Mouse (Mus musculus) heart, postnatal 25 days (tissue): ENCODE results near the gene Napsa. TPM values are rescaled to one million over a fixed set of nuclear protein-coding genes. Genes with fewer than 3 reads are reported as not detected.

Source experiments
- DNase-seq: peaks from one replicate; pipeline ENCODE4 v3.0.0; 2022; ENCODE audit warnings: low spot score
- intact Hi-C: fragments of 180-260 bp; cut with DNase I; formaldehyde crosslinking; loops from one replicate; pipeline ENCODE4 v1.15.1; 2025
- total RNA-seq, 2 experiments: library from RNA; stranded (reverse); gene quantifications; 2 replicates each; pipeline ENCODE4 v1.2.3; 2021

The Napsa gene
- total RNA-seq, 2 experiments from 2014 or later, result 0.31 to 0.64 TPM

DNA sequence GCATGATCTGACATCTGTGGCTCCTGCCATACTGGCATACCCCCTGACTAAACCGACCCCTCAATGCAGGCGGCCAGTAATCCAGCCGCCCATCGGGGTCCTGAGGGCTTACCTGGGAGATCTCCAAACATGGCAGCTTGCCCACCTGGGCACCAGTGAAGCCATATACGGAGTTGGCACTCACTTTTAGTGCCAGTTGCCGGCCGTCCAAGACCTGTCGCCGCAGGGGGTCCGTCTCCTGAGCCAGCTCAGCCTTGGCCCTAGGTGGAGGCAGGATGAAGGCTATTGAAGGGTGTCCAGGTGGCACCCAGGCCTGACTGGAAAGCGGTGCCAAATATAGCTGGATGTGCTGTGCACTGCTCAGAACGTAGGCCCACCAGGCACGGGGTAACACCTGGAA, 34.7 kb upstream of the Napsa start:
- no peak for DNase-seq
- intact Hi-C loops, result no loop called here

DNA sequence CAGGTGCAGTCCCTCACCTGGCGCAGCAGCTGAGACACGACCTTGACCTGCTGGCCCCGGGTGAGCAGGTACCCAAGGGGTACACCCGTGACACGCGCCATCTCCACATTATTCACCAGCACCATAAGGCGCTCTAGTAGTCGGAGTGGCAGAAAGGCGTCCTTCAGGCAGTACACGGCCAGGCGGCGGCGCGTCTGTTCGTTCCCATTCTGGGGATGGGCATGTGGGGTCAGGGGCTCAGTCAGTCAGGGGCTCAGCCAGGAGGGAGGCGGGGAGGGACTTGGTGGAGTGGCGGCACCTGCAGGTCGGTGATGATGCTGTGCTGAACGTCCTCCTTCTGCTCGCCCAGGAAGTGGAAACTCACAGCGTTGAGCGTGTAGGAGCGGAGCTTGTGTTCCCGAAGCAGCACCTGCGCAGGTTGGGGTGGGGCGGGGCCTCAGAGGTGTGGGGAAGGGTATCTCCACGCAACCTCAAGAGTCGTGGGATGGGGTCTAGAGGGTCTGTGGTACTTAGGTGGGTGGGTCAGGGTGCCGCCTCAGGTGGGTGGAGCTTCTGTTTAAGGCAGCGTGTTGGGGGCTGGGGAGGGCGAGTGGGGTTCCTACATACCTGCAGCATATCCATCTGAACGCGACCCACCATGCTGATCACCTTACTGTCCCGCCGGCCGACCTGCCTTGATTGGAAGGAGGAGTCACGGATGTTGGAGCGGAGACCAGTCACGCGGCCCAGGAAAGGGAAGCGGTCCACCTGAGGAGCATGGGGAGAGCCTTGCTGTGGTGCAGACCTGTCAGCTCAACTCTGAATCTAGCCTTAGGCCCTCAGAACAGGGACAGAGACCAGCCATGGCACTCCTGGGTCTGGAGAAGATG, 33.2 kb upstream of the Napsa start:
- DNase-seq, result no peak
- intact Hi-C loops, result no loop called here

DNA sequence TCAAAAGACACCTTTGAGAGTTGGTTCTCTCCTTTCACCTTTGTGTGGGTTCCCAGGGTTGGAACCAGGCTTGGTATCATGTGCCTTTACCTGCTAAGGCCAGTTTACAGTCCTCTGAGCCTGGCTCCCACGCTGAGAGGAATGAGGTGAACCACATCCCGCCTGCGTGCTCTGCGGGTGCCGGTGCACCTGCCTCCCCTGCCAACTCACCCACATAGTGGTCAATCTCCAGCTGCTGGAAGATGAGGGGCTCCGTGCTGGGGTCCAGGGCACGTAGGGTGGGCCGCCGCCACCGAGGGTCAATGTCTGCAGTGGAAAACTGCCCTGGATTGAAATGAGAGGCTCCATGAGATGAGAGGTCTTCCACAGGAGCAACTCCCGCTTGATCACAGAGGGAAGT, 29.6 kb upstream of the Napsa start:
- DNase-seq, result no peak
- intact Hi-C loops, result no loop called here

DNA sequence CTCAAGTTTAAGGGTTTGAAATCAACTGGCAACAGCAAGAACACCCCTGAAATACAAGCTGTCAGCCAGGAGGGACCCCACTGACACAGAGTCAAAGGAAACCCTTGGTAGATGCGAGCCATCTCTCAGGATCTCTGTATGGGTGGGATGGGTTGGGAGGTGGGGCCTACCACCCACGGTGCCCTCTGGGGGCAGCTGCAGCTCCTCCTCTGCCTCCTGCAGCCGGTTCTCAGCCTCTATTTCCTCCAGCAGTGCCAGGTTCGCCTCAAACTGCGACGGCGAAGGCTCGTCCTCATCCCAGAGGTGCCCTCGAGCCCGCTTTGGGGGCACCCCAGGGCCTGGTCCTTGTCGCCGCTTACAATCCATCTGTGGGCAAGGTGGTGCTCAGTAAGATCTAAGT, 29.1 kb upstream of the Napsa start:
- DNase-seq, result no peak
- intact Hi-C loops, result no loop called here

GRCm38 (mm10) chr7:44546274-44546673, 25.9 kb upstream of the Napsa start:
- intact Hi-C loops, result no loop called here
- DNase-seq, result no peak

GRCm38 (mm10) chr7:44547041-44547440, 25.1 kb upstream of the Napsa start:
- DNase-seq, result no peak
- intact Hi-C loops, result no loop called here

DNA sequence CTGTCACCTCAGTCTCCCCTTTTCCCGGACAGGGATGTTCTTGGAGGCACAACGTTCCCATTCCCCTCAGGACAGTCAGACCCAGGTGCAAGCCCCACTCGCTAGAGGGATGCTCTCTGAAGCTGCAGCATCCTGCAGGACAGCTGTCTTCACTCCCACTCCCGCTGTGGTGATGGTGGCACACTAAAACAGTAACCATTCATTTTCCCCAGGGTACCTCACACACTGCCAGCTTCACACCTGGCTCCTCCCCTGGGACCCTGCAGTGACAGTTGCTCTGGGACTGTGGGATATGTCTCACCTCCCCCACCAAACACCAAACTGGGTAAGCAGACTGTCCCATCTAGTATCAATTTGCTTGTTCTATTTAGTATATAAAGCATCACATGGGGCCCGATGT, 24.5 kb upstream of the Napsa start:
- DNase-seq, result no peak
- intact Hi-C loops, result no loop called here

DNA sequence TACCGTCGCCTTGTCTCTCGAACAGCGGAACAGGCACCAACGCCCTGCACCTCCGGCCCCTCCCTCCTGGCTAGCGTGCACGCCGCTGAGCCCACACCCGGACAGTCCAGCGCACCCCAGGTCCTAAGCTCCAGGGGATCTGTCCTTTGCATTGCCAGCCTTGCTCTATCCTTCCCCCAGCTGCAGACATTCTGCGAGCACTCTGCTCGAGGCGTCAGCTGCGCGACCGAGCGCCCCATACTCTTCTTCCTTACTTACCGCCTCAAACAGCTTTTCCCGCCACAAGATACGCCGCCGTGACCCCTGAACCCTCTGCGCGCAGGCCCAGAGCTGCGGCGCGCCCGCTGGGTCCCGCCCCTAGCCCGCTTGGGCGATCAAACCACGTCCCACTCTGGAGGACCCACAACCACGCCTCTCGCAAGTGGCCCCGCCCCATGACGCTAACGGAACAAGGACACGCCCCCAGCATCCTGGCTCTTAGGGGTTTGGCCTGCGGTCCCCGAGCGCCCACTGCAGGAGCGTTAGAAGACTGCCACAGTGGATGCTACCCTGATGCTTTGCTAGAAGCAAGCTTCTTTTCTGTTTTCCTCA, 23.6 kb upstream of the Napsa start, which contains the start of gene Pold1:
TSS of gene Pold1 (minus strand) at position 353 of the 591 bp plus-strand sequence.
- DNase-seq, result peak; percentile 99
- intact Hi-C loops, result no loop called here

DNA sequence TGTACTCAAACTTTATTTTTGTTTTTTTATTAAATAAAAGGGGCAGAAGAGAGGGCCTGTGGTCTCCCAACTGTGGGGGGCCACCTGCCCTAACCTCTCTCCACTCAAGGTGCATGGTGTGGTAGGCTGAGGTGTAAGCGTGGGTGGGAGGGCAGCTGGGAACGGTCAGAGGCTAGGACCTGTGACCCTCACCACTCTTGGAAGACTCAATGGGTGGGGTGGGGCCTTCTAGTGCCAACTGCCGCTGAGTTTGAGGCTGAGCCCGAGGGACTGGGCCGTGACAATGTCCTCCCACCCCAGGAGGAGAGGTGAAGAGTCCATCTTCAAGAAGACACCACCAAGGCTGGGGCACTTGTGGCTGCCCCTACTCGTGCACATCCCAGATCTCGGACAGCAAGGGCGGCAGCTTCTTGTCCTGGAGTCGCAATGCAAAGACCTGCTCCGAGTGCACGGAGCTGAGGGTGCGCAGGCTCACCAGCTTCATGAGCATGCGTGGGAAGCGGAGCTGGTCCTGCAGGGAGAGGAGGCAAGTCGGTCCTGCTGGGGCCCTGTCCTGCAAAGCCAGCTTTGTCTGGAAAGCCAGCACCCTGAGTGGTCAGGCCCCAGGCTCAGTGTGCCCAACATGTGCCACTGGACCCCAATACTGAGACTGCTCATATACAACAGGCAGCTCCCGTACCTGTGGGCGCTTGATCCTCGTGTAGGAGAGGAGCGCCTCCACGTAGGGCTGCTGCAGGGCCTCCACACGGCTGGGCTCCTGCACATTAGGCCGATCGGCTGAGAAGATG, 22.4 kb upstream of the Napsa start:
- DNase-seq, result no peak
- intact Hi-C loops, result loop anchor here (2.0 to 5.0 kb wide), 3 partner anchors 49 to 303 kb away; partner anchors contain the start of genes 1700028J19Rik and 2410002F23Rik

DNA sequence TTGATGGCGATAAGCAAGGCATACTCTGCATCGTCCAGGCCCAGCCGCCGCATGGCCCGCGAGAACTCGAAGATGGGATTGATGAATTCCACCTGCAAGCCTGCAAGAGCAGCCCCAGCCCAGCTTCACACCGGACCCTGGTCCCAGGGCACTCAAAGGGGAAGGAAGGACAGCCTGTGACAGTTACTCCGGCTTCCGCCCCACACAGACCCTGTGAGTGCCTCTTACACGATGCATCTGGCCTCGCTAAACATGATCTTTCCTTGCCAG, 21.8 kb upstream of the Napsa start:
- intact Hi-C loops, result loop anchor here (2.0 to 5.0 kb wide), 3 partner anchors 50 to 303 kb away; partner anchors contain the start of genes 1700028J19Rik and 2410002F23Rik
- DNase-seq, result no peak

DNA sequence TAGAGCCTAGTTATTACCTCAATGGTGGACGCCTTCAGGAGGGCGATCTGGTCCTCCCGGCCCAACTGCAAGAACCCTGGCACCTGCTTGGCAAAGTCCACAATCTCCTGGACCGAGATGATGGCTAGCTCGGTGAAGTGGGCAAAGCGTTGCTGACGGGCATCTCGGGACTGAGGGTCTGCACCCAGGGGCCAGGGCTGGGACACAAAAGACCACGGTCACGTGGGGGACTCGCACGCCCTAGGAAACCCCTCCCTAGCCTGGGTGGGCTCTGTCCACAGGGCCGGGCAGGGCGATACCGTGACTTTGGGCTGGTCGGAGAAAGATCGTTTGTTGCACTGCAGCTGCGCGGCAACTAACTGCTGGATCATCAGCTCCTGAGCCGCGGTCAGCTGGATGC, 20.9 kb upstream of the Napsa start:
- DNase-seq, result no peak
- intact Hi-C loops, result loop anchor here (2.0 to 5.0 kb wide), 3 partner anchors 50 to 304 kb away; partner anchors contain the start of genes 1700028J19Rik and 2410002F23Rik

DNA sequence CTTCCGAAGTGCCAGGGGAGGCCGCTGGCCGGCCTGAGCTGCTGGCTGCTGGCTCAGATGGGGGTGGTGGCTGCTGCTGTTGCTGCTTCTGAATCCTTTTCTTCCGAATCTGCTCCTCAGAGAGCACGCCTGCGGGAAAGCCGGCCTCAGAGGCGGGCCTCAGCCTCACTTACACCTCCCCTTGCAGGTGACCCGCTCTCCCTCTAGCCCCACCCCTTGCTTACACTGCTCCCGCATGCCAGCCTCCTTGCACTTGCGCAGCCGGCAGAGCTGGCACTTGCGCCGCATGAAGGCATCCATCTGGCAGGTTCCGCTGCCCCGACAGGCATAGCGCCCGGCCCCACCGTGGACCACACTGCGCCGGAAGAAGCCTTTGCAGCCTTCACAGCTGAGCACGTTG, 20.4 kb upstream of the Napsa start:
- intact Hi-C loops, result loop anchor here (2.0 to 5.0 kb wide), 4 partner anchors 27 to 304 kb away; partner anchors contain the start of genes 1700028J19Rik, 2410002F23Rik and Mybpc2
- DNase-seq, result no peak

DNA sequence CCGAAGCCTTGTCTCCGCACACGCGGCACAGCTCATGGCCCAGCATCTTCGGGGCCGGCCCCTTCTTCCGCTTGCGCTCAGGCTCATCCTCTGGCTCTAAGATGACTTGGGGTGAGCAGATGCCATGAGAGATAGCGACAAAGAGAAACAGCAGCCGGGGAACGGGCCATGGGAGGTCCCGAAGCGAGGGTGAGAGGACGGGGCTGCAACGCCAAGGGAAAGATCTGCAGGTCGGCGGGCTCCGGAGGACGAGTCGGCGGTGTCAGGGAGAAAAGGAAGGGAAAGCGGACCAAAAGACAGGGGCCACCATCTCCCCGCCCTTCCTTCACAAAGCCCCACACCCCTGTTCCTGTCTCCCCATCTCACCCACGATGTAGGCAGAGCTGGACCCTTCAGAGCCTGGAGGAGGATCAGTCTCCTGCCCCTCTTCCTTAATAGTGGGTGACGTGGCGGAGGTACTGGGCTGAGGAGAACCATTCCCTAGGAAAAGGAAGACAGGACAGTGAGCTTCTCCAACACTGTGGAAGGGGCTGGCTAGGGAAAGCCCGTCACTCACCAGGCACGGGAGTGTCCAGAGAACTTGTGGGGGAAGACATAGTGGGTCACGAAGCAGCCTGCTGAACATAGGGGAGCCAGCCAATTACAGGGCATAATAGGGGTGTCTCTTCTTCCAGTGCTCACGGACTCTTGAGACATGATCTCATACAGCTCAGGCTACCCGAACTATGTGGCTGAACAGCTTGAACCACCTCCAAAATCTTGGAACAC, 19.9 kb upstream of the Napsa start:
- intact Hi-C loops, result loop anchor here (2.0 to 5.0 kb wide), 3 partner anchors 28 to 305 kb away; partner anchors contain the start of genes 1700028J19Rik, 2410002F23Rik and Mybpc2
- DNase-seq, result no peak

DNA sequence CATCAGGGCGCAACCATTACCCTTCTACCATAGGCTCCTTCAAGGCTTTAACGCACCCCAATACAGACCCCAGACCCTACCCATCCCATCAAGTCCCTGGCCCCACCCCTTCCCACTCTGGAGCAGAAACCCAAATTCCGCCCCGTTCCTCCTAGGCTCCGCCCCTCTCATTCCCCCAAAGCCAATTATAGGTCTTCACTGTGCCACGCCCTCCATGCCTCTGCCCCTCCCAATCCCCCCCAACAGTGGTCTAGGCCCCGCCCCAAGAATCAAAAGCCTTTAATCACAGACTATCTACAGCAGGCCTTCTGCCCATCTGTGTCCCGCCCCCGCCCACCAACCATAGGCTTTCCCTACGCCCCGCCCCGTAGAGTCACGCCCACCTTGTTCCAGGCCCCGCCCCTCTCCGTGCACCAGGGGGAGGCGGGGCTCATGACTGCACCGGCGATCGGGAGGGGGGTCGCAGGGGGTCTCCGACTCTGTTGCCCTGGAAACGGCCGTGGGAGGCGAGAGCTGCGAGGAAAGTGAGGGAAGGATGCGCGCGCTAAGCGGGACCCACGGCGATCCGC, 18.9 kb upstream of the Napsa start:
- no peak for DNase-seq
- intact Hi-C loops, result loop anchor here (2.0 to 5.0 kb wide), 3 partner anchors 28 to 306 kb away; partner anchors contain the start of genes 1700028J19Rik, 2410002F23Rik and Mybpc2

DNA sequence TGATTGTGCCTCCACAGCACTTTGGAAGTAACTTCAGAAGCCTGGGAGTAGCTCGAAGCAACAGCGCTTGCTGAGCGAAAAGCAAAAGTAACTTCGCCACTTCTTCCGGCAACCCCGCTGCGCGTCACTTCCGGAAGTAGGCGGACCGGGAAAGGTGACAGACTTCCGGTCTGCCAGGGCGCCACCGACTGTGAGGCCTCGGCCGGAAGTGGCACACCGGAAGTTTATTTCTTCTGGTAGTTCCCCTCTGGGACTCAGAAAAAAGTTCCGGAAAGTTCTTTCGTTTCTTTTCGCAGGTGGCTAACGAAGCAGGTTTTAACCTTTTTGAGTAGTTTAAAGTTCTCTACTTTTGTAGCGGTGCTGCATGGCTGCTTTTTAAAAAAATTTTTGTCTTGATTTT, 18.4 kb upstream of the Napsa start, which contains the start of gene Nr1h2:
TSS of gene Nr1h2 (minus strand) at position 126 of the 400 bp plus-strand sequence.
- peak; percentile 91 for DNase-seq
- intact Hi-C loops, result loop anchor here (2.0 to 5.0 kb wide), 3 partner anchors 29 to 307 kb away; partner anchors contain the start of genes 1700028J19Rik, 2410002F23Rik and Mybpc2

GRCm38 (mm10) chr7:44557629-44558028, 14.6 kb upstream of the Napsa start:
- DNase-seq, result no peak
- intact Hi-C loops, result no loop called here

- DNase-seq, result no peak
- intact Hi-C loops, result loop anchor here (1.0 kb wide), 2 partner anchors 39 to 59 kb away; no protein-coding TSS in a partner anchor
Observed at GRCm38 (mm10) chr7:44560435-44561400, 11.5 kb upstream of the Napsa start.

DNA sequence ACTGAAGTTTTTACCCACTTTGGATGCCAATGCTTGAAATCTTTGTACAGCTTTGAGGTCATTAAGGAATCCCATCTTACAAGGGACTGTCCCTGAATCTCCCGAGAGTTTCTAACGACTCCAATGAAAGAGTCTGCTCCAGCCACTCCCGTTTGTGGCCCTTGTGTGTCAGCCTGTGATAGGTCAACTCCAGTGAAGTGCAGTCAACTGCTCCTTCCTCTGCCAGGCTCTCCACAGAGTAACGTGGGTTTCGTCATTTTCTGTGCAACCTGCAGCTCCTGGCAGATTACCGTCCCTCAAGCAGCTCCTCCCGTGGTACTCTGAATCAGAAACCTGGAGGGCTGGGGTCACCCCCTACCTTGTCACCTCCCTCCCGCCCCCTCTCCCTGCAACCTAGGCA, 8.9 kb upstream of the Napsa start:
- no peak for DNase-seq
- intact Hi-C loops, result no loop called here
